Mouse (Mus musculus): ENCODE results near the gene Ms4a6c. TPM values are rescaled to one million over a fixed set of nuclear protein-coding genes. Genes with fewer than 3 reads are reported as not detected.
"Not testable (repeated sequence)": the region's sequence is repeated elsewhere in the genome, so short reads cannot be mapped to it uniquely, and the experiment has no call there.

Ms4a6c gene
- polyA plus RNA-seq, 2 experiments, result 6.8 to 7.2 TPM

GRCm38 (mm10) chr19:11447238-11447637 is 21.9 kb upstream of the Ms4a6c start:
- Histone ChIP-seq H3K36me3 (ENCODE audit: control insufficient read depth, insufficient read depth, low read length) (no peaks in the 10 kb centered on the region), H3K27me3 (ENCODE audit: control insufficient read depth, insufficient read depth, low read length) (no peaks in the 10 kb centered on the region), H3K27ac (replicated peaks; ENCODE audit: low read depth, low read length) (no peak overlapping the region), H3K4me3 (replicated peaks; ENCODE audit: low read length) (no peak overlapping the region), H3K9me3 (ENCODE audit: control insufficient read depth, low read length) (no peaks in the 10 kb centered on the region), H3K4me2 (replicated peaks; ENCODE audit: low read depth, low read length, severe bottlenecking) (no peak overlapping the region), H3K4me1 (ENCODE audit: control insufficient read depth, insufficient read depth, low read length) (no peaks in the 10 kb centered on the region), H3K9ac (ENCODE audit: low read depth, low read length, severe bottlenecking) (no peak overlapping the region)
- no peak for TF ChIP-seq POLR2A (IDR thresholded peaks at IDR 0.05; ENCODE audit: borderline replicate concordance, extremely low read depth, insufficient read depth, insufficient read length)
- WGBS, result 89% methylated on average over 2 of the region's 2 CpGs
- ATAC-seq (ENCODE audit: low FRiP score, low read depth) (no peak), DNase-seq (ENCODE audit: low spot score) (no peak)

- not testable (repeated sequence) for H3K27me3 ChIP-seq (ENCODE audit: control insufficient read depth, insufficient read depth, low read length); H3K4me1 ChIP-seq (ENCODE audit: control insufficient read depth, insufficient read depth, low read length); H3K4me2 ChIP-seq (replicated peaks; ENCODE audit: low read depth, low read length, severe bottlenecking); H3K27ac ChIP-seq (replicated peaks; ENCODE audit: low read depth, low read length); H3K4me3 ChIP-seq (replicated peaks; ENCODE audit: low read length); H3K9ac ChIP-seq (ENCODE audit: low read depth, low read length, severe bottlenecking); H3K36me3 ChIP-seq (ENCODE audit: control insufficient read depth, insufficient read depth, low read length); ATAC-seq (ENCODE audit: low FRiP score, low read depth); H3K9me3 ChIP-seq (ENCODE audit: control insufficient read depth, low read length); DNase-seq (ENCODE audit: low spot score)
- WGBS, result 72% methylated on average over 2 of the region's 4 CpGs
These were observed 10.1 kb upstream of the Ms4a6c start for GRCm38 (mm10) chr19:11459041-11459440.

- H3K4me3 ChIP-seq (replicated peaks; ENCODE audit: low read length); H3K9me3 ChIP-seq (ENCODE audit: control insufficient read depth, low read length); H3K4me1 ChIP-seq (ENCODE audit: control insufficient read depth, insufficient read depth, low read length); H3K9ac ChIP-seq (ENCODE audit: low read depth, low read length, severe bottlenecking); H3K4me2 ChIP-seq (replicated peaks; ENCODE audit: low read depth, low read length, severe bottlenecking); H3K27ac ChIP-seq (replicated peaks; ENCODE audit: low read depth, low read length); DNase-seq (ENCODE audit: low spot score); H3K36me3 ChIP-seq (ENCODE audit: control insufficient read depth, insufficient read depth, low read length); ATAC-seq (ENCODE audit: low FRiP score, low read depth); H3K27me3 ChIP-seq (ENCODE audit: control insufficient read depth, insufficient read depth, low read length): not testable (repeated sequence)
- 48% methylated on average over 1 of the region's 1 CpGs for WGBS
These were observed 4.4 kb upstream of the Ms4a6c start for GRCm38 (mm10) chr19:11464795-11465194.

GRCm38 (mm10) chr19:11466471-11466870 is 2.7 kb upstream of the Ms4a6c start:
- Histone ChIP-seq H3K4me1 (ENCODE audit: control insufficient read depth, insufficient read depth, low read length) (no peaks in the 10 kb centered on the region), H3K36me3 (ENCODE audit: control insufficient read depth, insufficient read depth, low read length) (no peaks in the 10 kb centered on the region), H3K27ac (replicated peaks; ENCODE audit: low read depth, low read length) (no peak overlapping the region), H3K4me2 (replicated peaks; ENCODE audit: low read depth, low read length, severe bottlenecking) (no peak overlapping the region), H3K9ac (ENCODE audit: low read depth, low read length, severe bottlenecking) (no peak overlapping the region), H3K9me3 (ENCODE audit: control insufficient read depth, low read length) (no peaks in the 10 kb centered on the region), H3K27me3 (ENCODE audit: control insufficient read depth, insufficient read depth, low read length) (no peaks in the 10 kb centered on the region), H3K4me3 (replicated peaks; ENCODE audit: low read length) (no peak overlapping the region)
- no peak for TF ChIP-seq POLR2A (IDR thresholded peaks at IDR 0.05; ENCODE audit: borderline replicate concordance, extremely low read depth, insufficient read depth, insufficient read length)
- no peak for ATAC-seq (ENCODE audit: low FRiP score, low read depth)
- WGBS, result 76% methylated on average over 5 of the region's 5 CpGs
- DNase-seq (ENCODE audit: low spot score), result no peak

- H3K9me3 ChIP-seq (ENCODE audit: control insufficient read depth, low read length); H3K27ac ChIP-seq (replicated peaks; ENCODE audit: low read depth, low read length); H3K36me3 ChIP-seq (ENCODE audit: control insufficient read depth, insufficient read depth, low read length); H3K4me2 ChIP-seq (replicated peaks; ENCODE audit: low read depth, low read length, severe bottlenecking); ATAC-seq (ENCODE audit: low FRiP score, low read depth); H3K4me1 ChIP-seq (ENCODE audit: control insufficient read depth, insufficient read depth, low read length); H3K27me3 ChIP-seq (ENCODE audit: control insufficient read depth, insufficient read depth, low read length); H3K9ac ChIP-seq (ENCODE audit: low read depth, low read length, severe bottlenecking); DNase-seq (ENCODE audit: low spot score); H3K4me3 ChIP-seq (replicated peaks; ENCODE audit: low read length): not testable (repeated sequence)
- 46% methylated on average over 1 of the region's 1 CpGs for WGBS
These were observed 805 bp upstream of the Ms4a6c start for GRCm38 (mm10) chr19:11468361-11468760.

GRCm38 (mm10) chr19:11479714-11480113 is 10.5 kb downstream of the Ms4a6c start:
- 92% methylated on average over 2 of the region's 2 CpGs for WGBS
- H3K4me3 ChIP-seq (replicated peaks; ENCODE audit: low read length), result no peak overlapping the region
- H3K9ac ChIP-seq (ENCODE audit: low read depth, low read length, severe bottlenecking), result no peak overlapping the region
- no peaks in the 10 kb centered on the region for H3K36me3 ChIP-seq (ENCODE audit: control insufficient read depth, insufficient read depth, low read length)
- H3K9me3 ChIP-seq (ENCODE audit: control insufficient read depth, low read length), result no peaks in the 10 kb centered on the region
- TF ChIP-seq POLR2A (IDR thresholded peaks at IDR 0.05; ENCODE audit: borderline replicate concordance, extremely low read depth, insufficient read depth, insufficient read length), result no peak
- H3K27ac ChIP-seq (replicated peaks; ENCODE audit: low read depth, low read length), result no peak overlapping the region
- ATAC-seq (ENCODE audit: low FRiP score, low read depth) (no peak), DNase-seq (ENCODE audit: low spot score) (no peak)
- H3K4me2 ChIP-seq (replicated peaks; ENCODE audit: low read depth, low read length, severe bottlenecking), result no peak overlapping the region
- H3K27me3 ChIP-seq (ENCODE audit: control insufficient read depth, insufficient read depth, low read length), result no peaks in the 10 kb centered on the region
- H3K4me1 ChIP-seq (ENCODE audit: control insufficient read depth, insufficient read depth, low read length), result no peaks in the 10 kb centered on the region

Data from limb, embryonic 14.5 days (tissue).